In genomic region chr8:111299363-111299820, GRCm38 (mm10) we compare ENCODE assay signal across 8 mouse cellular contexts. TPM values are rescaled to one million over a fixed set of nuclear protein-coding genes. Genes with fewer than 3 reads are reported as not detected.
A peak's percentile ranks its signal among the peaks of the same experiment; 100 is the strongest.
DNase-seq lines count a peak whose midpoint lies in the region; ATAC-seq lines count a peak whose summit lies in the region.

No protein-coding gene starts in this region.

- WGBS in embryonic facial prominence, embryonic 10.5 days: under 1% methylated on average over 28 of the region's 28 CpGs
- under 1% methylated on average over 28 of the region's 28 CpGs for WGBS in liver, embryonic 11.5 days

- H3K9me3 ChIP-seq in embryonic facial prominence, embryonic 10.5 days: no peaks in the 10 kb centered on the region
- no peaks in the 10 kb centered on the region for H3K9me3 ChIP-seq in liver, embryonic 11.5 days (ENCODE audit: control insufficient read depth, low read length)

- H3K36me3 ChIP-seq in embryonic facial prominence, embryonic 10.5 days (replicated peaks): peaks cover 25% of the 10 kb centered on the region
- peaks cover 17% of the 10 kb centered on the region for H3K36me3 ChIP-seq in liver, embryonic 11.5 days (ENCODE audit: control insufficient read depth, insufficient read depth, low read length)
- peaks cover 5% of the 10 kb centered on the region; the same call in 1 of the 2 replicates for H3K36me3 ChIP-seq in splenic B cell, adult 2 months (ENCODE audit: control insufficient read depth, insufficient read depth, low read length, poor library complexity, severe bottlenecking)

- ATAC-seq in liver, embryonic 11.5 days (replicated peaks; ENCODE audit: low FRiP score): peak; percentile 48
- ATAC-seq in monocyte, adult 5-6 weeks (replicated peaks; ENCODE audit: insufficient number of reproducible peaks, low FRiP score, low TSS enrichment, poor library complexity, severe bottlenecking): peak; percentile 20

- H3K4me1 ChIP-seq in embryonic facial prominence, embryonic 10.5 days: peaks cover 14% of the 10 kb centered on the region
- H3K4me1 ChIP-seq in liver, embryonic 11.5 days (replicated peaks; ENCODE audit: control insufficient read depth, insufficient read depth, low read length): peaks cover 13% of the 10 kb centered on the region

- H3K4me2 ChIP-seq in liver, embryonic 11.5 days: peak overlapping the region; percentile 69

- peak overlapping the region; percentile 95 for H3K9ac ChIP-seq in liver, embryonic 11.5 days (ENCODE audit: low read depth, low read length)

- H3K4me3 ChIP-seq in embryonic facial prominence, embryonic 10.5 days: peak overlapping the region; percentile 86
- peak overlapping the region; percentile 91 for H3K4me3 ChIP-seq in liver, embryonic 11.5 days (ENCODE audit: low read depth, low read length)

- H3K27me3 ChIP-seq in embryonic facial prominence, embryonic 10.5 days (replicated peaks; ENCODE audit: low read depth, poor library complexity, severe bottlenecking): no peaks in the 10 kb centered on the region
- H3K27me3 ChIP-seq in liver, embryonic 11.5 days (replicated peaks; ENCODE audit: control insufficient read depth, insufficient read depth, low read length): no peaks in the 10 kb centered on the region
- H3K27me3 ChIP-seq in splenic B cell, adult 2 months (ENCODE audit: control insufficient read depth, insufficient read depth, low read length, poor library complexity, severe bottlenecking): no peaks in the 10 kb centered on the region

- peak overlapping the region; percentile 98 for H3K27ac ChIP-seq in embryonic facial prominence, embryonic 10.5 days (replicated peaks)
- H3K27ac ChIP-seq in liver, embryonic 11.5 days (ENCODE audit: low read depth, low read length): peak overlapping the region; percentile 87

- peak; percentile 48 for DNase-seq in 3T3-L1 (ENCODE audit: low read depth, low spot score)
- DNase-seq in adrenal gland, adult (ENCODE audit: inconsistent age in 2 of 2, low spot score in 1 of 2): peak; percentile 62 to 85
- peak; percentile 73 for DNase-seq in embryonic facial prominence, embryonic 10.5 days (ENCODE audit: low spot score)
- peak; percentile 22 to 44 for DNase-seq in heart, adult 9 months (ENCODE audit: low spot score in 2 of 2)
- peak; percentile 50 for DNase-seq in kidney, adult 9 months
- peak; percentile 79 for DNase-seq in liver, embryonic 11.5 days (ENCODE audit: low spot score)
- peak; percentile 76 for DNase-seq in splenic B cell, adult 2 months (ENCODE audit: low read depth, low spot score)

RNA-seq across cellular contexts. Expression of gene Rfwd3, which starts 0.6 kb away (rescaled TPM):
- polyA plus RNA-seq in embryonic facial prominence, embryonic 10.5 days (2016; fragmentation: Nextera tagmentation; extraction: Ambion mirVana): 97.9 and 109 TPM in 2 replicates
- 81.6 and 96.1 TPM in 2 replicates for polyA plus RNA-seq in liver, embryonic 11.5 days (2014; fragmentation: Nextera tagmentation; extraction: Ambion mirVana)
- 29.3 to 34.8 TPM (median 33.1 TPM) in 3 replicates for total RNA-seq in monocyte, adult 5-6 weeks (2017)

RNA-seq across cellular contexts. Expression of gene Mlkl, which starts 38.6 kb away (rescaled TPM):
- 0.21 and 0.60 TPM in 2 replicates for polyA plus RNA-seq in embryonic facial prominence, embryonic 10.5 days (2016; fragmentation: Nextera tagmentation; extraction: Ambion mirVana)
- polyA plus RNA-seq in liver, embryonic 11.5 days (2014; fragmentation: Nextera tagmentation; extraction: Ambion mirVana): 2.6 and 3.0 TPM in 2 replicates
- 10.0 to 12.0 TPM (median 11.4 TPM) in 3 replicates for total RNA-seq in monocyte, adult 5-6 weeks (2017)

RNA-seq across cellular contexts. Expression of gene Glg1, which starts 40.4 kb away (rescaled TPM):
- polyA plus RNA-seq in embryonic facial prominence, embryonic 10.5 days (2016; fragmentation: Nextera tagmentation; extraction: Ambion mirVana): 62.0 and 65.0 TPM in 2 replicates
- polyA plus RNA-seq in liver, embryonic 11.5 days (2014; fragmentation: Nextera tagmentation; extraction: Ambion mirVana): 36.4 and 40.1 TPM in 2 replicates
- total RNA-seq in monocyte, adult 5-6 weeks (2017): 38.0 to 80.4 TPM (median 38.5 TPM) in 3 replicates

Comparison
In these comparisons a context has a peak if more than half of its experiments do, and no peak if none do; other contexts are left out.
1. Peak in every context shown above with its lines: DNase-seq, ATAC-seq, H3K4me3 ChIP-seq and H3K27ac ChIP-seq.